In the genomic region with DNA sequence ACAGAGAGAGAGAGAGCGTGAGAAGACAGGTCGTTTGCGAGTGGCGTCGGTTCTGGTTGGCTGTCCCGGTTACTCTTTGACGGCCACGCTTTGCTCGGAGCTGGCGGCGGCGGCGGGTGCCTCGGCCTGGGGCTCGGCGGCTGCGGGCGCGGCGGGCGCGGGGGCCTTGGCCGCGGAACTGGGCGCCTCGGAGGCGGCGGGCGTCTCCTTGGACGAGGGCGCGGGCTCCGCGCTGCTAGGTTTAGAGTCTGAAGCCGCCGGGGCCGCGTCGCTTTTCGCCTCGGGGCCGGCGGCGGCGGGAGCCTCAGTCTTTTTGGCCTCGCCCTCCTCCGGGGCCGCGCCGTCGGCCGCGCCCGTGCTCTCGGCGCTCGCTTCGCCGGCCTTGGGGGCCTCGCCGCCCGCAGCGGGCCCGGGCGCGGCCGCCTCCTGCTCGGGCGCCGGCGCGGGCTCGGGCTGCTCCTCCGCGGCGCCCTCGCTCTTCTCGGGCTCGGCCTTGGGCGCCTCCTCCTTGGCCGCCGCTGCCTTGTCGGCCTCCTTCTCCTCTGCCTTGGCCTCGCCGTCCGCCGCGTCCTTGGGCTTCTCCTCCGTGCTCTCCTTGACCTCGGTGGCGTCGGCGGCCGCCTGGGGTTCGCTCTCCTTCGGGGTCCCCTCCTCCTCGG, we compare ENCODE assay signal across 8 mouse cellular contexts. TPM values are rescaled to one million over a fixed set of nuclear protein-coding genes. Genes with fewer than 3 reads are reported as not detected.
DNase-seq lines count a peak whose midpoint lies in the region; ATAC-seq and TF ChIP-seq lines count a peak whose summit lies in the region.

No protein-coding gene starts in this region.

- peak; percentile 19 to 21 for DNase-seq in cerebellum, postnatal 36 days
- no peak for DNase-seq in cerebellum, adult 9-11 months
- peak; percentile 7 to 23 for DNase-seq in adrenal gland, adult 18-20 months (ENCODE audit: low spot score in 2 of 2)
- DNase-seq in forebrain, postnatal 0 days = no peak
- no peak for DNase-seq in right cerebral cortex, postnatal 10 days (ENCODE audit: low spot score in 2 of 2)

- peak overlapping the region; percentile 74 for H3K27ac ChIP-seq in forebrain, postnatal 0 days (ENCODE audit: low read depth, low read length)
- H3K27ac ChIP-seq in kidney, embryonic 14.5 days (ENCODE audit: low read depth, low read length) = no peak overlapping the region
- peak overlapping the region; percentile 52; the same call in 1 of the 2 replicates for H3K27ac ChIP-seq in testis, adult 2 months (ENCODE audit: control insufficient read depth, insufficient read depth, low read depth, low read length)

- TF ChIP-seq CTCF in forebrain, postnatal 0 days (IDR thresholded peaks at IDR 0.05; ENCODE audit: low read depth) = no peak
- no peak for TF ChIP-seq CTCF in testis, adult 2 months (IDR thresholded peaks at IDR 0.05; ENCODE audit: control insufficient read depth, insufficient read depth, insufficient replicate concordance, low read depth, low read length)

- H3K4me2 ChIP-seq in forebrain, postnatal 0 days (ENCODE audit: low read depth) = peak overlapping the region; percentile 49
- peak overlapping the region; percentile 69 for H3K4me2 ChIP-seq in kidney, embryonic 14.5 days (replicated peaks; ENCODE audit: low read depth, low read length)

- H3K27me3 ChIP-seq in forebrain, postnatal 0 days (ENCODE audit: insufficient read depth, low read length) = no peaks in the 10 kb centered on the region
- H3K27me3 ChIP-seq in kidney, embryonic 14.5 days (ENCODE audit: control insufficient read depth, insufficient read depth, low read length) = no peaks in the 10 kb centered on the region
- peaks cover 6% of the 10 kb centered on the region for H3K27me3 ChIP-seq in testis, adult 2 months (ENCODE audit: control insufficient read depth, insufficient read depth, low read length)

- no peak for TF ChIP-seq POLR2A in testis, adult 2 months (IDR thresholded peaks at IDR 0.05; ENCODE audit: control insufficient read depth, low read depth, low read length)

- H3K36me3 ChIP-seq in forebrain, postnatal 0 days (ENCODE audit: insufficient read depth) = peaks cover 11% of the 10 kb centered on the region
- no peaks in the 10 kb centered on the region for H3K36me3 ChIP-seq in kidney, embryonic 14.5 days (ENCODE audit: control insufficient read depth, insufficient read depth, low read length)
- H3K36me3 ChIP-seq in testis, adult 2 months (ENCODE audit: control insufficient read depth, insufficient read depth, low read length) = no peaks in the 10 kb centered on the region

- peak overlapping the region; percentile 25 for H3K4me3 ChIP-seq in forebrain, postnatal 0 days (ENCODE audit: low read depth, low read length)
- H3K4me3 ChIP-seq in kidney, embryonic 14.5 days (ENCODE audit: low read length) = peak overlapping the region; percentile 40
- H3K4me3 ChIP-seq in testis, adult 2 months (ENCODE audit: control insufficient read depth, low read depth, low read length) = peak overlapping the region; percentile 72

- peaks cover 23% of the 10 kb centered on the region; the same call in 1 of the 2 replicates for H3K4me1 ChIP-seq in forebrain, postnatal 0 days (ENCODE audit: insufficient read depth)
- no peaks in the 10 kb centered on the region; the same call in 1 of the 2 replicates for H3K4me1 ChIP-seq in kidney, embryonic 14.5 days (ENCODE audit: control insufficient read depth, insufficient read depth, low read length)
- peaks cover 11% of the 10 kb centered on the region for H3K4me1 ChIP-seq in testis, adult 2 months (ENCODE audit: control insufficient read depth, insufficient read depth, low read length)

- ATAC-seq in forebrain, postnatal 0 days = peak; percentile 43
- peak; percentile 77; the same call in 1 of the 2 replicates for ATAC-seq in kidney, embryonic 14.5 days (ENCODE audit: low FRiP score, low TSS enrichment)
- peak; percentile 30; the same call in 1 of the 2 replicates for ATAC-seq in megakaryocyte-erythroid progenitor cell, adult 5-6 weeks (replicated peaks; ENCODE audit: low FRiP score, low TSS enrichment, poor library complexity, severe bottlenecking)

- no peaks in the 10 kb centered on the region for H3K9me3 ChIP-seq in forebrain, postnatal 0 days (ENCODE audit: low read length)
- no peaks in the 10 kb centered on the region for H3K9me3 ChIP-seq in kidney, embryonic 14.5 days (ENCODE audit: control insufficient read depth, low read length)

- WGBS in forebrain, postnatal 0 days = 6% methylated on average over 97 of the region's 97 CpGs
- WGBS in kidney, embryonic 14.5 days = 20% methylated on average over 86 of the region's 97 CpGs

- peak overlapping the region; percentile 56 for H3K9ac ChIP-seq in forebrain, postnatal 0 days
- H3K9ac ChIP-seq in kidney, embryonic 14.5 days (ENCODE audit: low read depth, low read length) = peak overlapping the region; percentile 72

RNA-seq across cellular contexts. Expression of a gene that starts 49.3 kb away (rescaled TPM):
- total RNA-seq in adrenal gland, adult 18-20 months (2021) = 1 to 10 TPM; 4.5 to 5.9 TPM
- 1,159 and 1,218 TPM in 2 replicates for total RNA-seq in forebrain, postnatal 0 days (2014; rRNA removed)
- polyA plus RNA-seq in forebrain, postnatal 0 days (2015; fragmentation: Nextera tagmentation; extraction: Ambion mirVana) = 485 and 513 TPM in 2 replicates
- 23.4 and 46.8 TPM in 2 replicates for polyA plus RNA-seq in kidney, embryonic 14.5 days (2014; fragmentation: Nextera tagmentation; extraction: Ambion mirVana)
- total RNA-seq in megakaryocyte-erythroid progenitor cell, adult 5-6 weeks (2014; fragmentation: Nextera tagmentation) = 0.40 and 0.52 TPM in 2 replicates
- 2.0 and 4.8 TPM in 2 replicates for total RNA-seq in megakaryocyte-erythroid progenitor cell, adult 5-6 weeks (2017)
- polyA plus RNA-seq in testis, adult 2 months (2012; rRNA removed) = 11.8 and 13.6 TPM in 2 replicates

Comparison
In these comparisons a context has a peak if more than half of its experiments do, and no peak if none do; other contexts are left out.
1. DNase-seq: peak in cerebellum, postnatal 36 days (2 of 2) and adrenal gland, adult 18-20 months (2 of 2); none in cerebellum, adult 9-11 months (single experiment), forebrain, postnatal 0 days (single experiment) and right cerebral cortex, postnatal 10 days (0 of 2).
2. RNA of a gene that starts 49.3 kb away (total RNA-seq): 1,159 to 1,218 TPM in forebrain, postnatal 0 days; 4.5 to 5.9 TPM in adrenal gland, adult 18-20 months and 0.40 to 4.8 TPM in megakaryocyte-erythroid progenitor cell, adult 5-6 weeks; every median in the first group is over 100 times any median in the second.
3. Peak in every context shown above with its lines, with median percentiles within 50 percentile points of each other: ATAC-seq and H3K4me3 ChIP-seq.